Mouse (Mus musculus) bone marrow macrophage, adult 2 months (primary cell): Measurements from ENCODE around the gene Gm9376.

ENCODE experiments used
- CTCF ChIP-seq: IDR thresholded peaks from 2 replicates; pipeline ENCODE4 v1.5.1; 2012; ENCODE audit warnings: low read depth, mild to moderate bottlenecking, low read length, moderate library complexity
- POLR2A ChIP-seq: IDR thresholded peaks from 2 replicates; pipeline ENCODE4 v1.6.1; 2012; ENCODE audit warnings: mild to moderate bottlenecking, low read depth, low read length, borderline replicate concordance

DNA sequence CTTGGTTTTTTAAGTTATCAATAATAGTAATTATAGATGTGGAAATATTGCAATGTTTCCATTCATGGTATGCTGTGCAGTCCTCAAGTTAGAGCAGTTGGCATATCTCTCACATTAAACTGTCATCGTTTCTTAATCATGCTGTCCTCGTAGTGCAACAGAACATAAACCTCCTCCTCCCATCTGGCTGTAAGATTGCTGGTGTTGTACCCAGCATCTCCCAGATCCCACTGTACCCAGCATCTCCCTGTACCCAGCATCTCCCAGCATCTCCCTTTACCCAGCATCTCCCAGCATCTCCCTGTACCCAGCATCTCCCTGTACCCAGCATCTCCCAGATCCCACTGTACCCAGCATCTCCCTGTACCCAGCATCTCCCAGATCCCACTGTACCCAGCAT is 19.3 kb downstream of the Gm9376 start:
- TF ChIP-seq POLR2A: no peak
- no peak for TF ChIP-seq CTCF
